Mouse (Mus musculus) gastrocnemius, adult 8-10 months (tissue): ENCODE measurements around the gene Ccnj. TPM values are rescaled to one million over a fixed set of nuclear protein-coding genes. Genes with fewer than 3 reads are reported as not detected.

Experiments used
- DNase-seq, 2 experiments: peaks; one replicate each; pipeline ENCODE4 v3.0.0; 2022; ENCODE audit warnings: low spot score in 2 of 2
- total RNA-seq, 4 experiments: library from RNA; stranded (reverse); gene quantifications; 2 replicates each; pipeline ENCODE4 v1.2.4; 2022

Gene Ccnj
- 1 to 10 TPM; 2.0 to 3.3 (median 2.8) TPM for total RNA-seq

DNA sequence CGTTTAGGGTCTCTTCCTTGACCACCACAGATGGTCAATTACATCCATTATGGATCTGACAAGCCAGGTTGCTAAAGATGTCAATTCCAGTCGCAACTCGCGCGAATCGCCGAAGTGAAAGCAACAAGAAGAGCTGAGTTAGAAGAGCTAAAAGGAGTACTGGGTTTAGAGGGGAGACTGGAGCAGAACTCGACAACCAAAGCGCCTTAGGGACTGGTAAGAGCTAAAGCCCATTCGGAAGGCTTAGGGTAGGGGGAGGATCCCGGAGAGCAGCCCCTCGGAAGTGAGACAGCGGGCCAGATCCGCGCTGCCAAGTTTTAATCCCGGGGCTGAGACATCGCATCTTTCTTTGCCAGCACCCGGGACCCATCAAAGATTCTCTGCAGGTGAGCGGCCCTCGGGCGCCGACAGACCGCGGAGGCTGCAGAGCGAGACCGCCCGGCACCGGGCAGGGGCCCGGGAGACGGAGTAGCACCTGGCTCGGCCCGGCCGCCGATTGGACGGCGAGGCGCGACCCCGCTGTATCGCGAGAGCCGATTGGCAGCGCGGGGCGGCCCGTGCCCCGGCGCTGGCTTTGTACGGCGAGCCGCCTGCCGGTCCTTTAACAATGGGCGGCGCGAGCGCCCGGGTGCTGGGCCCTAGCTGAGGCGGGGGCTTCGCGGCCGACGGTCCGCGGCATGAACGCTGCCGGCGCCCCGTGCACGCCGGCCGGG lies at the start of gene Ccnj:
TSS of gene Ccnj (plus strand) at position 577 of the 713 bp plus-strand sequence.
- DNase-seq = peak; percentile 82 to 85

DNA sequence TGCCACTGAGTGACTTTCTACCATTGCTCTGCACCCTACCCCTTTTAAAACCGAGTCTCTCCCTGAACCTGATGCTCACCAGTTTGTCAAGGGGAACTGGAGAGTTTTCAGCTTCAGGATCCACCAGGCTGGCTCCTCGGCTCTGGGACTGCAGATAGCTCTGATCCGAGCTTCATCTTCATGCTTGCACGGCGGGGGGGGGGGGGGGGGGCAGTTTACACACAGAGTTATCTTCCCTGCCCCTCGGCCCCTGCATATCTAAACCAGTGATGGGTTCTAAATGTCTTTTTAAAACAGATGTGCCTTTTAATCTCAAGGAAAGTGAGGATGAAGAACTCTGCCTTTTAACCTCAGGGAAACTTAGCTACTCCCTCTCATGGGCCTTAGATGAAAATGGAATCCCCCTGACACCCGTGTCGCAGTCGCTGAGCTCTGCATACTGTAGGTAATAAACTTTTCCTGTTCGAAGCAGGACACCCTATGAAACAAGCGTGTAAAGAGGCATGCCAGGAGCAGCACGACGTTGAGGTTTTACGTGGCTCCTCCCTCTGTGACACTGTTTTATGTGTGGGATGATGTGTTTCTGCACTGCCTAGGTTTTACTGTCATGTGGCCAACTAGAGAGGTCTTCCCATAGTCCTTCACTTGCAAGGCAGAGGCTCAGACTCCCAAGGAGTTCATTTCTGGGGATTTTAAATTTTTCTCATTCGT lies 42.9 kb upstream of the Ccnj start:
- no peak for DNase-seq

DNA sequence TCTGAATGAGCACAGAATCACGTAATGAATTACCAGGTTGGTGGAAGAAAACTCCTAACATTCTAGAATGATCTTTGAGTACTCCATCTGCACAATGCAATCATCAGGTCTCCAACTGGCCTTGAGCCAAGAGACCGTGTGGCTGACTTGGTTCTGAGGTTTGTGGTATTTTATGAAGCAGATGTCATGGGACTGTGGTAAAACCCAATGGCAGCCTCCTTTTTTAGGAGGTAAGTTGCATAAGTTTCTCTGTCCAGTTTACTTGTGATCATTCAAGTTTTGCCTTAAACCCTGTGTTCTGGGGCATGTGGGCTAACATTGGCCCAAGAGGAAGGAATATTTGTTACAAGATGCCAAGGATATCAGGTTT lies 42.4 kb upstream of the Ccnj start:
- DNase-seq = no peak

DNA sequence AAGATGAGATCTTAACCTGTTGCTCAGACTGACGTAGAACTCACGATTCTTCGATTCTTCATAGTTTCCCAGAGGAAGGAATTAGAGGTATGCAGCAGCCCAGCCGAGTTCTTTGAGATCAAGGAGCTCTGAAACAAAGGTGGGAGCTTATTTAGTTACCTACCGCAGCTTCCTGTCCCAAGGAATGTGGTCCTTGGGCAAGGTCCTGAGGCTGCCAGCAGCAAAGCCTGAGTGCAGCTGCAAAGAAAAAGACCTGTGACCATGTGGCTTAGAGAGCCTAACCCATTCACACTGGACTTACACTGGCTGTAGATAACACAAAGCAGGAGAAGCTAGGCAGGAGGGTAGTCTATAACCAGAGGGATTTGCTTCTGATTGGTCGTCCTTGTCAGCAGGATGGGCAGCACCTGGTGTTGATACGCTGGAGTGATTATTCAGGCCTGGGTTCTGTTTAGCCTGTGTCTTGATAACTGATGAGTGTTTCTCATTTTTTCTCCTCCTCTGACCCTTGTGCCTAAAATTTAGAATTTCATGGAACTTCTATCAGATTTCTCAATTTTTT lies 25.8 kb upstream of the Ccnj start:
- no peak for DNase-seq

DNA sequence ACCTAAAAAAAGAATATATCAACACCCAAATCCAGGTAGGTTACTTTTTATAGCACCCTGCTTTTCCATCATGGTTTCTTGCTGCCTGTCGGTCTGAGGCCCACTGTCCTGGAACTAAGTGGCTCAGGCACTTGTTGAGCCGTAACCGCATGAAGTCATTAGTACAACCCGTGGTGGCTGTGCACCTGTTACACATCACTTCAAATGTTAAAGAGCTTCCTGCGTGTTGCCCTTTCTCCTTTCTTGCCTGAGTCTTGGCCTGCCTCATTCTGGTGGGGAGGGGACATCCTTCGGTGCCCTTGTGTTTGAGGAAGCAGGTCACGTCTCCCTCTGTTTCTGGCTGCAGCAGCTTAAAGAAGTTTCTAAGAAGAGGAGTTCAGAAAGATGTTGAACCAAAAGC lies 21.2 kb upstream of the Ccnj start:
- DNase-seq = no peak

DNA sequence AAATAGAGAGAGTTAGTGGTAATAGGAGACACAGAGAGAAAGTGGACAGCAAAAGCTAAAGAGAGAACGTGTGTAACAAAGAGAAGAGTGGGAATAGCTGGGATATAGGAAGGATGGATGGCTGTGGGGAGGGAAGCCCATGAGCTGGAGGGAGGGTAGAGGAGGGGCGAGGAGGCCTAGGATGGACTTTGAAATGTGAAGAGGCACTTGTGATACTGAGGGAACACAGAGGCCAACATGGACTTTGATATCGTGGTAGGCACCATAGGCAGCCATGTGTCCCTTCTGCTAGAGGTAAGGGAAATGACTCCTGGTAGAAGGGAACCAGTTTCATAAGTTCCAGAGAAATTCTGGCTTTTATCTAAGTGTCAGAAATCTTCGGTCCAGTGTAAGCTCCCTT lies 19.2 kb upstream of the Ccnj start:
- no peak for DNase-seq

DNA sequence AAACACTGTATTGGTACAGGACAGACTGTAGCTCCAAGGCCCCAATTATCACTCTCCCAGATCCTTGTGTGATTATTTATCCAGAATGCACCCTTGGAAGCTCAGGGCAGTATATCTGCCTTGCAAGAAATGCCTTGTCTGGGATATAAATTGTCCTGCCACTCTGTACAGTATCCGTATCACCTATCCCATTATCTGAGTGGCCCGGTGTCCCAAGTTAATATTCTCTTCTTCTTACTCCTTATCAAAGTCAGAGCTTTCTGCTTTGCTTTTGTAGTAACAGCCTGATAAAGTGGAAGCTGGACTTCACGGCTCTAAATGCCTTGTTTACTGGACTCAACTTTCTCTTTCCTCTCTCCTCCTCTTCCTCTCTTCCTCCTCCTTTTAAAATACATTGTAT lies 18.3 kb upstream of the Ccnj start:
- no peak for DNase-seq

DNA sequence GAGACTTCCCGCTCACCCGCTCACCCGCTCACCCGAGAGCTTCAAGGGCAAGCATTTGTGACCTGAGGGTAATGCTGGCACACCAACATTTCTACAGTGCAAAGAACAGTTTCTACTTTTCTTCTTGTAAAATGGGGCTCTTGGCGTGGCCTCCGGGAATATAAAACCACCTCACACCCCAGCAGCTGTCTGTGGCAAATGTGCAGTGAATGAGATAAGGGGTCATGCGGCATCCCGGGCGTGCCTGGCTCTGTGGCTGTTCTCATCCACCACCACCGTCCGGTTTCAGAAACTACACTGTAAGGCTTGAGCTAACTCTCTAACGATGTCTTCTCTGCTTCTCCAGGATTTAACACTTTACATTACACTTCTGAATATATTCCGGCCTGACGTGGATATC lies 17.7 kb upstream of the Ccnj start:
- no peak for DNase-seq

DNA sequence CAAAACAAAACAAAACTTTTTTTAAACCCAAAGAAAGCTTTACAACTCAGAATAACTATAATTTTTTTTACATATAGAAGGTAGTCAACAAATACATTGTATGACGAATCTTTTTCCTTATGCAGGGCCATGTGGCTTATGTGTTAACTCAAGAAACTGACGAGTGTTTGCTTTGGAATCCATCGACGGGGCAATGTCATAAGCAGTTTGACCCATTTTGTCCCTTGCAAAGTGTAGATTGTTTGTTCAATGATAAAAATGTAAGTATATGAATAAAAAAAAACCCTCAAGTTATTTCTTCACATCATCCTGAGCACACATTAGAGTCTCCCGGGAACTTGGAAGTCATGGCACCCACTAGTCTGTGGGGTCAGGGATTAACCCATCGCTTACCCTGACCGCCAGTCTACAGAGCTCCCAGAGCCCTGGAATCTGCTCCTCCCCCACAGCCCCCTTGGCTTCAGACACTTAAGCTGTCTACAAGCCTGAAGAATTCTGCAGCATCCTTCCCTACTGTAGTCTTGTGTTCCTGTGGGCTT lies 15.4 kb upstream of the Ccnj start:
- DNase-seq = no peak

DNA sequence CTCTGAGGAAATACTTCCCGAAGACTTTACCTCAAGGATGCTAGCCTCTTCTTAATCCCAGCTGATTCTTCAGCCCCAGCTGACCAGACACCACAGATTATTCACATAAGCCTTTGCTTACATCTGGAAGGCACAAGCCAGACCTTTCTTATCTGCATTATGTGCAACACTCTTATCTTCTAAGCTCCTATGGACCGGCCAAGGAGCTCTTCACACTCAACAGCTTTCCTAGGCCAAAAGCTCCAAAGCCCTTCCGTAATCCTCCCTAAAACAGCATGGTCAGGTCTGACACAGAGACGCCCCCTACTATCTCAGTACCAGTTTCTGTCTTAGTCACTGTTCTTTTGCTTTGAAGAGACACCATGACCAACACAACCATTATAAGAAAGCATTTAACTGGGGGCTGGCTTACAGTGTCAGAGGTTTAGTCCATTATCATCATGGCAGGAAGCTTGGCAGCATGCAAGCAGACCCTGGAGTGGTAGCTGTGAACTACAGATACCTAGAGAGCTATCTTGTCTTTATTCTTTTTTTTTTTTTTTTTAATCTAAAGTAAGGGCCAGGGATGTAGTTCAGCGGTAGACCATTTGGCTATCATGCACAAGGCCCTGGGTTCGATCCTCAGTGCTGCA lies 13.1 kb upstream of the Ccnj start:
- no peak for DNase-seq

DNA sequence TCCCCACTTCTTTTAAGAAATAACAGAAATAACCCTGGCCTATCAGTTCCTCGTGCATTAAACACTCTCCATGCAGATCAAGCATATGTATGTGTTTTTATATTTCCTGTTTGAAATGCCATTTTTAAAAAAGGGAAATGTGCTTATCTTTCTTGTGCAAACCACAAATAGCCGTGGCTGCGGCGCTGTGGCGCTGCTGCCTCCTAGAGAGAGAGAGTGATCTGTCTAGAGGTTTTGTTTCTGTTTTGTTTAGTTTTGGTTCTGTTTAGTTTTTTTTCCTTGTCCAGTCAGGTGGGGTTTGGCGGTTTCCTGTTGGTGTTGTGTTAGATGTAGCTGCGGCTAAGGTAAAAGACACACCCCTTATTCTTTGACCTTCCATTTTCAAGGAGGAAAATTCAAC lies 12.3 kb upstream of the Ccnj start:
- no peak for DNase-seq

DNA sequence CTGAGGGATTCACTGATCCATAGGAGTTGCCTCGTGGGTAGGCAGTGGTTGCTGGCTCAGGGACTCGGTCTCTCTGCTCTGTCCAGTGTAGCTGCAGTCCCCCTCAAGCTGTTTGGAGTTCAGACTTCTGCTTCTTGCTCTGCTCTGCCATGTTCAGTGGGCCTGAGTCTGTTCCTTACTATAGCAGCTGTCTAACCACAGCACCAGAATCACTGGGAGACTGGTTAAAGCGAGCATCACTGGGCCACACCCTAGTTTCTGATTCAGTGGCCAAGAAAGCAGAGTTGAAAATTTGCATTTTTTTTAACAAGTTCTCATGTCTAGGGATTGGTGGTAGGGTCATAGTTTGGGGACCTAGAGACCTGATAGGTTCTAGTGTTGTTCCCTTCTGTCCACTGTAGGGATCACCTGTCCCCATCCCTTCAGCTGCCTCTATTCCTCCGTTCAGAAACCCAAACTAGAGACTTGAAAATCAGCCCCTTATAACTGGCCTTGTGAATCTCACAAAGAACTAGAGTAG lies 9.7 kb upstream of the Ccnj start:
- DNase-seq = no peak

DNA sequence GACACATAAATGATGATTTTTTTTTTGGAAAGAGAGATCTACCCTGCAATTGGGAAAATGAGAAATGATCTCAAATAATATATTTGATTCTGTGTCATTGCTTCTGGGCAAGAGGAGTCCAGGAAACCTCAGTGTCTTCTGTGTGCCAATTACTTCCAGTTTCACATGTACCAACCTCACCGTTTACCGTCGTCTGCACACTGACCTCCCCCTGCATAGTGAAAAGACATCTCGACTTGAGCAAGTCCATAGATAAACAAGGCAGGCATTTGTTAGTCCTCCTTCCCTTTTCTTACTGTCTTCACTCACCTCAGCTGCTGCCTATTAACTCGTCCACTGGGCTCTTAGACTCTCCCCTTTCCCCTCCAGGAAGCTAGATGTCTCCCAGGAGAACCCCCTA lies 5.4 kb upstream of the Ccnj start:
- no peak for DNase-seq

DNA sequence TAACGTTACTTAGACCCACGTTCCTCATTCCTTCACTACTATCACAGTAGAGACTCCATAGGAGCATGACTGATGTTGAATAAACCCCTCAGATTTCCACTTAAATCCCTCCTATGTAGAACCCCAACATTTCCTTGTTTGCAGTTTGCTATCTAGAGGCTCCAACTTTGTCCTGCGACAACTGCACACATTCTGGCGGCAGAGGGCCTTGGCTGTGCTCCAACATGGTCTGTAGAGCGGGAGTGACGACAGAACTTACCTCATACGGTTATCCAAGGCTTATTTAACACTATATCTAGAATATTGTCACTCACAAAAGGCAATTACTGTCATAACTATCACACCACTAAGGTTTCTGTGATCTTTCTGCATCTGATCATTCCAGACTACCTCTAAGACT lies 4.3 kb upstream of the Ccnj start:
- no peak for DNase-seq

DNA sequence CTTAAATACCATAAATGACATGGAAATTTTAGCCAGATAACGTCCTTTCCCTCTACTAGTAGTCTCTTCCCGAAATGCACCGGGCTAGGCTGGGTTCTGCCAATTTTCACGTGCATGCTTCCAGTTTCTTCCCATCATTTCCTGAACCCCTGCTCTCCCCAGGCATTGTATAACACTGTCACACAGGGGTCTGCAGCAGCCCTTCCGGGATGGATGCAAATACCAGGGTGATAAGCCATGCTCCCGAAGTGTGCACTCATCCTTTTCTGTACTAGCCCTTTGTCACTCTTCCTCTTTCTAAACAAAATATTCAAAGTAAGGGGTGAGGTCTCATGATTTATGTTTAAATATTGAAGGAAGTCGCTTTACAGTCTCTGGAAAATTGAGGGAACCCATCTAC lies 881 bp upstream of the Ccnj start:
- DNase-seq = no peak

DNA sequence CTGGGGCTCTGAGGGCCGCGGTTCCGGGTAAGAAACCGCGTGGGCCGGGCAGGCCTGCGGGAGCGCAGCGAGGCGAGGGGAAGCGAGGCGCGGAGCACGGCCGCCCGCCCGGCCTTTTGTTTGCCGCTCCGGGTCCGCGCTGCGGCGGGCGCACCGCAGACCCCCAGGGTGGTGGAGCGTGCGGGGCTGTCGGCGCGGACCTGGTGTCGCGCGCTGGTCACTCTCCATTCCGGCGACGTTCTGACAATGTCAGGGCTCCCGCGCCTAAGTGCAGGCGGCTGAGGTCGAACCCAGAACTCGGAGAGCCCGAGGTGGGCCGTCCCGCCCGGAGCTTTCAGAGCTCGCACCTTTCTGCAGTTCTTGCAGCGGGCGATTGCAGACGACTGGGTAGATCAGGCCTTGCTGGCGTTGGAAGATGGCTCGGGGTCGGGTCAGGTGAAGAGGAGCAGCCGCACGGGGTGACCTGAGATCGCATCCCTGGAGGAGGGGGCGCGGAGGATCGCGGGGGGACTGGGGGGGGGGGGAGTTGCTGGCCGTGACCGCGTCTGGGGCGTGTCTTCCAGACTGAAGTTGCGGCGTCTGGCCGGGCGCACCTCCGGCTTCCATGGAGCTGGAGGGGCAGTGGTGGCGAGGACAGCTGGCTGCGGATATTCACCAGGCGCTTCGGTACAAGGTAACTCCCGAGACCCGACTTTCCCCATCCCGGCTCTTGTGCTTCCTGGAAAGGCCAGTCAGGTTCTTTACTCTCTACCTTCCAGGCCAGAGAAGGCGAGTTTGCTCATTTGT lies 530 bp downstream of the Ccnj start:
- no peak for DNase-seq

DNA sequence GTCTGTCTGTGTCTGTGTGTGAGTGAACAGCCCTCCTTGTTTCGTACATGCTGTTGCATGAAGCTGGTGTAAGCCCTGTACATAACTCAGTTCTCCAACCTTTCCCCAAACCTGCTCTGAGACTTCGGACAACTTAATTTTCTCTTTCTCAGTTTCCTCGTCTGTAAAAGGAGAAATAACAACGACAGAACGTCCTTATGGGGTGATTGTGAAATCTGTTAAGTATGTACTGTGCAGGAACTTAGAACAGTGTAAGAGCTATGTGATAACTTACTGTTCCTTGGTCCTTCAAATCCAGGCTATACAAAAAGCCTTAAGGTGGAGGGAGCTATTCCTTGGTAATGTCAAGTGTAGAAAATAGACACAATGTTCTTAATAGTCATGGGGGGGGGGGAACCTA lies 1.3 kb downstream of the Ccnj start:
- DNase-seq = no peak

DNA sequence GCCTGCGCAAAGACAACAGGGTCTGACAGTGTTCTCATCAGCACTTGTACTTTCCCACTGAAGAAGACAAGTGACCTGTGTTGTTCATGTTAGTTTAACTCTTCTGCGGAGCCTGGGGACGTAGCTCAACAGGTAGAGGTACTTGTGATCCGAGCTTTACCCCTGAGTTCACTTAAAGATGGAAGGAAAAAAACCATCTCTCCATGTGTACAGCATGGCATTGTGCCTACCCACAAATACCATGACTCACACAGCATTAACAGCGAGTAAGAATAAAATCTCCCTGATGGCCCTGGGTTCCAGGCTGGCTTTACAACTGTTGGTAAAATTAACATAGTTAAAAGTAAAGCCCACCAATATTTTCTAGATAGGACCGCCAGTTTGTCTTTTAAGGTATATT lies 3.4 kb downstream of the Ccnj start:
- DNase-seq = no peak

DNA sequence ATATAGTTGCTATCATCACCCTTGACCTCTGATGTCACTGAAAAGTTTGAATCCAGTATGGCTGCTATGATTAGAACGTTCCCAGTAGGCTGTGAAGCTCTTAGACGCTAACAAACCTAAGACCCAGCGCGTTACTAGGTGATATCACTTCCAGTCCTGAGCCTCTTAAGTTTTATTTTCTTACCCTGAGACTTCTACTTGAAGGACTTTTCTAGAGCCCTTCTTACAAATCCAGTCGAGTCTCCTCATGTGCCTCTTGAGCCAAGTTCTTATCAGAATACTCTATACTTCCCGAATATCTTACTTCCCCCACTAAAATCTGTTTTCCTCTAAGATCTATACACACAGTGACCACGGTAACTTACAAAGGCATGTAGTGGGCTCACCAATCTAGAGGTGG lies 7.1 kb downstream of the Ccnj start:
- no peak for DNase-seq

DNA sequence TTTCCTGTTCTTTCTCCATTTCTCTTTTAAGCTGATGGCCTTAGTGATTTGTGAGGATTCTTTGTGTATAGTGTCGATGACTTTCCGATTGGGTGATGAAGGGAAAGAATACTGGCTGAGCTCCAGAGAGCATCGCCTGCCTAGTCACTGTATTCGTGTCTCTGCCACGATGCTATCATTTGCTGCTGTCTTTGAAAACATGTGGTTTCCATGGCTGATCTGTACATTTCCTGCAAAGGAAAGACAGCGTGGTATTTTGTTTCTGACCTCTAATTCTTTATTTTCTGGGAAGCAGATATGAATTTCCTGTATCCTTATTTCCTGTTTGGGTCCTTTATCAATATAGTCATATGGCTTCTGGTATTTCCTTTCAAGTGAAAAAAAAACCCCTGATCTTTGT lies 9.2 kb downstream of the Ccnj start:
- DNase-seq = no peak

DNA sequence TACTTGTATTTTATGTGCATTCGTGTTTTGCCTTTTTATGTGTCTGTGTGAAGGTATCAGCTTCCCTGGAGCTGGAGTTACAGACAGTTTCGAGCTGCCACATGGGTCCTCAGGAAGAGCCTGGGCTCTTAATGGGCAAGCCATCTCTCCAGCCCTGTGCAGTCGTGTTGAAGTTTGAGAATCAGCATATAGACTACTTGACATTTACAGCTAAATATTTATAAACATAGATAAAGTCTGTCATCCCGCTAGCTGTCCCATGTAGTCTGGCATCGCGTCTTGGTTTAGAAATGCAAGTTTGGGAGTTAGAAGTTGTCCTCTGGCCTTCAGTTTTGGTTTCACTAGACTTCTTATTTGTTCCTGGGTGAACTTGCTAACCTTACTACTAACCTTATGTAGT lies 10.0 kb downstream of the Ccnj start:
- no peak for DNase-seq
